Mouse (Mus musculus) forebrain, embryonic 16.5 days (tissue): ENCODE data around the gene S100a5. TPM values are rescaled to one million over a fixed set of nuclear protein-coding genes. Genes with fewer than 3 reads are reported as not detected.

ENCODE experiments used
- ATAC-seq: fragments of 200-750 bp; cut with Nextera tagmentation; 2 replicates; pipeline ENCODE4 v1.8.0; 2017; ENCODE audit warnings: mild to moderate bottlenecking, moderate library complexity
- H3K27ac ChIP-seq: fragments of 300-500 bp; sonication (generic); 2 replicates; pipeline ENCODE4 v1.5.1; 2014; ENCODE audit warnings: low read length, control low read depth
- H3K27me3 ChIP-seq: fragments of 300-500 bp; sonication (generic); replicated peaks from 2 replicates; pipeline ENCODE4 v1.6.1; 2014; ENCODE audit warnings: low read length; ENCODE audit not compliant: control insufficient read depth, insufficient read depth
- H3K36me3 ChIP-seq: fragments of 300-500 bp; sonication (generic); 2 replicates; pipeline ENCODE4 v1.6.1; 2014; ENCODE audit not compliant: control insufficient read depth, insufficient read depth
- H3K4me1 ChIP-seq: fragments of 300-500 bp; sonication (generic); replicated peaks from 2 replicates; pipeline ENCODE4 v1.6.1; 2014; ENCODE audit warnings: low read length; ENCODE audit not compliant: control insufficient read depth, insufficient read depth
- H3K4me2 ChIP-seq: fragments of 300-500 bp; sonication (generic); 2 replicates; pipeline ENCODE4 v1.6.1; 2014; ENCODE audit warnings: mild to moderate bottlenecking, low read length, control low read depth
- H3K4me3 ChIP-seq: fragments of 300-500 bp; sonication (generic); replicated peaks from 2 replicates; pipeline ENCODE4 v1.5.1; 2014; ENCODE audit warnings: mild to moderate bottlenecking, low read length, control low read depth
- H3K9ac ChIP-seq: fragments of 300-500 bp; sonication (generic); replicated peaks from 2 replicates; pipeline ENCODE4 v1.6.1; 2014; ENCODE audit warnings: low read depth, low read length, control low read depth
- H3K9me3 ChIP-seq: fragments of 300-500 bp; sonication (generic); 2 replicates; pipeline ENCODE4 v1.6.1; 2016; ENCODE audit warnings: low read length; ENCODE audit not compliant: control insufficient read depth
- WGBS: fragments of 180-500 bp; shearing (Covaris S2); extraction: QIAGEN DNeasy Blood & Tissue Kit; methylation state at CpG from one replicate; pipeline ENCODE4 v1.1.7; 2014; 5-methylcytosine and 5-hydroxymethylcytosine counted together
- polyA plus RNA-seq: library from polyadenylated mRNA; unstranded; fragments of >200 nt; fragmentation: Nextera tagmentation; extraction: Ambion mirVana; gene quantifications from 2 replicates; pipeline ENCODE4 v1.2.1, GENCODE M21; 2015

Gene S100a5
- polyA plus RNA-seq: not detected in 2 replicates

DNA sequence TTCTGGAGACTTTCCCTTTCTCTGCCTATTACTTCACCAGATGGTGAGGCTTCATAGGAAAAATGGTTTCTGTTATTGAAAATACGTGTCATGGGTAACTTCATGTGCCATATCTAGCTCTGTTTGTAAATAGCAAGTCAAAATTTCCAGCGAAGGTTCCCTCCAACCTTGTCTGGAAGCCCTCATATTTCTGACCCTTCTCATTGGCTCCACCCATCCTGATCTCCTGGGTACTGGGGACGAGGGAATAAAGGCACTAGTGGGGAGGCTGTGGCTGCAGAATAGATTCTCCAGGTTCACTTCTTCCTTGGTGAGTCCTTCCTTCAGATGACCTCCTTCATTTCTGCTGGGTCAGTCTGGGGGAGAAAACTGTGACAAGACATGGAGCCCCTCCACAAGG lies at the start of gene S100a5:
TSS of gene S100a5 (plus strand) at position 301 of the 400 bp plus-strand sequence.
- H3K36me3 ChIP-seq: no peaks in the 10 kb centered on the region
- peaks cover 18% of the 10 kb centered on the region for H3K4me1 ChIP-seq
- no peaks in the 10 kb centered on the region for H3K9me3 ChIP-seq
- no peaks in the 10 kb centered on the region for H3K27me3 ChIP-seq
- H3K9ac ChIP-seq: no peak within 1 kb of the TSS
- no peak within 1 kb of the TSS for H3K4me3 ChIP-seq
- no peak within 1 kb of the TSS for H3K4me2 ChIP-seq
- 69% methylated on average over 3 of the region's 3 CpGs for WGBS
- ATAC-seq: no peak
- no peak within 1 kb of the TSS for H3K27ac ChIP-seq

DNA sequence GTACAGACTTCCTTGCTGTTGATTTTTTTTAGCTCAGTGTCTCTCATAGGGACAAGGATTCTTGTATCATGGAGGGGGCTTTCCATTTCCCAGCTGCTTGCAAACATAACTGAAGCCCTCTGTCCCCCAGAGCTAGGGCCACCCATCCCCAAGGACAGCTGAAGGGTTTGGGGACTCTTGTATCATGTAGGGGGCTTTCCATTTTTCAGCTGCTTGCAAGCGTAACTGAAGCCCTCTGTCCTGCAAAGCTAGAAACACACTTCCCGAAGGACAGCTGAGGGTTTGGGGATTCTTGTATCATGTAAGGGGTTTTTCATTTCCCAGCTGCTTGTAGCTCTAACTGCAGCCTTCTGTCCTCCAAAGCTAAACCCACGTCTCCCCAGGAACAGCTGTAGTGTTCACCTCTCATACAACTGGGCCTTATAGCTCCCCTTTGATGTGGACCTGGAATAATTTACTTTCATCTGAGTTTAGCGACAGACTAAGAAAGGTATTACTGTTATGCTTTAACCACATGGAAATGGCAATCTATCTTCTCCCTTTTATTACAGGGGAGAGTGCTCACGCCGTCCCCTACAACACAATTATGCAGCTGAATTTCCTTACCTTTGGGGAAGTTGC lies 48.2 kb upstream of the S100a5 start, which contains the start of gene S100a3:
TSS of gene S100a3 (plus strand) at position 571 of the 621 bp plus-strand sequence.
- H3K9ac ChIP-seq: no peak within 1 kb of the TSS
- no peaks in the 10 kb centered on the region for H3K36me3 ChIP-seq
- whole genome bisulfite sequencing: 84% methylated on average over 6 of the region's 6 CpGs
- ATAC-seq: no peak
- H3K9me3 ChIP-seq: no peaks in the 10 kb centered on the region
- no peaks in the 10 kb centered on the region for H3K27me3 ChIP-seq
- H3K27ac ChIP-seq: no peak within 1 kb of the TSS
- H3K4me1 ChIP-seq: no peaks in the 10 kb centered on the region
- no peak within 1 kb of the TSS for H3K4me2 ChIP-seq
- no peak within 1 kb of the TSS for H3K4me3 ChIP-seq

DNA sequence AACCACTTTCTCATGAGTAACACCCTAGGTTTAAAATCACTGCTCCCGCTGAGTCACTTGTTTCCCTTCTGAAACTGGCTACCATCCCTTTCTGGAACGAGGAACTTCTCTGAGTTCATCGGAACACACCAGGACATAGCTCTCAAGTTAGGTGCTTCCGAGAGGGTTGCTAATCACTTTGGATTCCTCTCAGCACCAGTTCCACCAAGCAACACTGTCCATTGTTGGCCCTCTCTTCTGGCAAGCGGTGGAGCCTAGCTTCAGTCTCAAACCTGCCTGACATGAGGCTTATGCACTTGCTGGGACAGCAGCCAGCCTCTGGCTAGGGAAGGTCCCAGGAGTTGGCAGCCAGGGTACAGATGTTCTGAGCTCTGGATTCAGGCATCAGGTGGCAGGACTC lies 33.6 kb upstream of the S100a5 start:
- Histone ChIP-seq H3K27ac (no peak overlapping the region), H3K27me3 (no peaks in the 10 kb centered on the region), H3K4me3 (no peak overlapping the region), H3K9ac (no peak overlapping the region), H3K4me2 (no peak overlapping the region), H3K36me3 (no peaks in the 10 kb centered on the region), H3K4me1 (no peaks in the 10 kb centered on the region), H3K9me3 (no peaks in the 10 kb centered on the region)
- WGBS: 80% methylated on average over 5 of the region's 5 CpGs
- ATAC-seq: no peak

DNA sequence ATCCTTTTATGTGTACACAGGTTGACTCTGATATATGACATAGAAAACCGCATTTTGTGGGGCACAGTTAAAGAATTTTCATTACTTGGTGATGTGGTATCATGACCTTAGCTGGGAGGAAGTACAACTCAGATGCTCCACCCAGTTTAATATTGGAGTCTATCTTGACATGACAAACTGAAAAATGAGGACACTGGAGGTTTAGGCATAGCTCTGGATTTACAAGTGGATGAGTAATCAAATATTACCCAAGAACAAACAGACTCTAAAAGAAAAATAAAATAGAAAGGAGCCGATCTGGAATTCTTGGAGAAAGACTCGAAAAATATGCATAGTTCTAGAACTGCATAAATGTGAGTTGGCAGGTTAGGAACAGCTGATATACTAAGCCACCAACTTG lies 33.0 kb upstream of the S100a5 start:
- Histone ChIP-seq H3K27me3 (no peaks in the 10 kb centered on the region), H3K9ac (no peak overlapping the region), H3K4me3 (no peak overlapping the region), H3K4me1 (no peaks in the 10 kb centered on the region), H3K36me3 (no peaks in the 10 kb centered on the region), H3K4me2 (no peak overlapping the region), H3K9me3 (no peaks in the 10 kb centered on the region), H3K27ac (no peak overlapping the region)
- WGBS: 90% methylated on average over 3 of the region's 3 CpGs
- ATAC-seq: no peak

DNA sequence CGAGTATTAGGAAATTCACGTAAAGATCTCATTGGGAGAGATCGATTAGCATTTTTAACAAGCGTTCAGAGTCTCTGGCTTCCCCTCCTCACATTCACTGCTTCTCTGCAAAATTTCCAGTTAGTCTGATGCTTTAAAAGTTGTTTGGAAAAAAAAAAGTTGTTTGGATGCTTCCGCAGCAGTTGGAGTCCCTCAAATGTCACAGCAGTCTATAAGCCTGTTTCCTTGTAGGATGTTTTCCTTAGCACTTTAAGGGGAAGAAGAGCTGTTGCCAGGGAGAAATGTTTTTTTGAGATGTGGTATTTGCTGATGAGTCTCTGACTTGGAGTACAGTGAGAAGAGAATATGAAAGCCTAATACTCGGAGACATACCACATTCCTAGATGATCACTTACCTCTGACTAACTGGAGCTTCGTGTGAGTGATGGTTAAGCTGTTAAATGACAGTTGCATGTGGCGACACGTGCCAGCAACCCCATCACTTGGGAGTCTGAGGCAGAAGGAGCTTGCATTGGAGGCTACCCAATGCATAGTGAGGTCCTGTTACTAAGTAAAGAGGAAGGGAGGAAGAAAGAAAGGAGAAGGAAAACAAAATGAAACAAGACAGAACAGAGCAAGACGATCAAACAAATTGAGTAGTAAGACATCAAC lies 31.8 kb upstream of the S100a5 start:
- no peak overlapping the region for H3K9ac ChIP-seq
- no peak overlapping the region for H3K27ac ChIP-seq
- H3K36me3 ChIP-seq: no peaks in the 10 kb centered on the region
- H3K4me2 ChIP-seq: no peak overlapping the region
- 69% methylated on average over 10 of the region's 10 CpGs for WGBS
- H3K4me3 ChIP-seq: no peak overlapping the region
- H3K9me3 ChIP-seq: no peaks in the 10 kb centered on the region
- no peaks in the 10 kb centered on the region for H3K4me1 ChIP-seq
- no peaks in the 10 kb centered on the region for H3K27me3 ChIP-seq
- ATAC-seq: no peak

DNA sequence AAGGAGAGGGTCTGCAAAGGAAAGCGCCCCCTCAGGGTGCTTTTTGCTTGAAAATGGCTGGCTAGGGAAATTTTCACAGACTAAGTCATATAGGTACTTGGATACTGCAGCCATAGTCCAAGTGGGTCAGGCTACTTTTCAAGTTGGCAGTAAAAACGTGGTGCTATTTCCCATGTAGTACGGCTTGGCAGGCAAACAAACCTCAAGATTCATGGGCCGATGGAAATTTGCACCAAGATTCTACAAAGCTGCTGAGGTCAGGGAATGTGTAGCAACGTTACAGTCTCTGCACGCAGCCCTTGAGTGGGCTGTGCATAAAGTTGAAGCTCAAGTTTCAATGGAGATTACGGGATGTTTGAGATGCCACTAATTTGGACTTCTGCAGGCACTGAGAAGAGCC lies 28.9 kb upstream of the S100a5 start:
- no peak overlapping the region for H3K4me3 ChIP-seq
- WGBS: 80% methylated on average over 7 of the region's 7 CpGs

DNA sequence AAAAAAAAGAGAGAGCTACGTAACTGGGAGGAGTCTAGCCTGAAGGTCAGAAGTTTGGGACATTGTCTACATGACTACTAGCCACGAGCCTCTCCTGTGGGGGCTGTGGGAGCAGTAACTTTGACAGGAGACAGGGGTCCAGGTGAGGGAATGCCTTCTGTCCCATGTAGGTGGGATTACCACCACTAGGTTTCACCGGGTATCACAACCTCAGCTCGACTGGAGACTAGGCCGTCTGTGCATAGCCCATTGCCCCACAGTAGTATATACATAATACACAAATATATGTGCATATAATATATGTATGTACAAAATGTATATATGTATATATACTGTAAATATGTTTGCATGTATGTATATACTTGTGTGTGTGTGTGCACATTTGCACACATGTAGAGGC lies 27.2 kb upstream of the S100a5 start:
- 92% methylated on average over 5 of the region's 5 CpGs for WGBS
- no peaks in the 10 kb centered on the region for H3K27me3 ChIP-seq
- no peaks in the 10 kb centered on the region for H3K36me3 ChIP-seq
- H3K4me3 ChIP-seq: no peak overlapping the region
- H3K9ac ChIP-seq: no peak overlapping the region
- no peaks in the 10 kb centered on the region for H3K9me3 ChIP-seq
- H3K4me1 ChIP-seq: no peaks in the 10 kb centered on the region
- H3K4me2 ChIP-seq: no peak overlapping the region
- H3K27ac ChIP-seq: no peak overlapping the region
- no peak for ATAC-seq

More for the DNA sequence above, 28.9 kb upstream of the S100a5 start:
- H3K4me2 ChIP-seq: no peak overlapping the region
- no peak overlapping the region for H3K27ac ChIP-seq
- no peaks in the 10 kb centered on the region for H3K36me3 ChIP-seq
- ATAC-seq: no peak
- no peaks in the 10 kb centered on the region for H3K9me3 ChIP-seq
- H3K4me1 ChIP-seq: no peaks in the 10 kb centered on the region
- H3K27me3 ChIP-seq: no peaks in the 10 kb centered on the region
- no peak overlapping the region for H3K9ac ChIP-seq

DNA sequence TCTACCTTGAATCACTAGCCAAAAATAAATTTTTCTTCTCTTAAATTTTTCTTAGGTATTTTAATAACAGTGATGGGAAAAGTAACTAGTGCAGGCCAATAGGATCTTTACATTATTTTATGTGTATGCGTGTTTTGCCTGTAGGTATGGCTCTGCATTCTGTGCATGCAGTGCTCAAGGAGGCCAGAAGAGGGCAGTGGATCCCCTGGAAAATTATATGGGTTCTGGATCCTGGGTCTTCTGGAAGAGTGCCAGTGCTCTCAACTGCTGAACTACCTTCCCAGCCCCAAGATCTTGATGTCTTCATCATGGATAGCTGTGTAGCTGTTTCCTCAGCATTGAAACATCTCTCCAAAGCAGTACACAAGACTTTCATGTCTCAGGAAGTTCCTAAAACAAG lies 26.2 kb upstream of the S100a5 start:
- ATAC-seq: no peak
- no peak overlapping the region for H3K4me2 ChIP-seq
- no peaks in the 10 kb centered on the region for H3K9me3 ChIP-seq
- H3K9ac ChIP-seq: no peak overlapping the region
- whole genome bisulfite sequencing: 97% methylated on average over 1 of the region's 1 CpGs
- no peaks in the 10 kb centered on the region for H3K27me3 ChIP-seq
- no peak overlapping the region for H3K4me3 ChIP-seq
- H3K36me3 ChIP-seq: no peaks in the 10 kb centered on the region
- no peaks in the 10 kb centered on the region for H3K4me1 ChIP-seq
- H3K27ac ChIP-seq: no peak overlapping the region

DNA sequence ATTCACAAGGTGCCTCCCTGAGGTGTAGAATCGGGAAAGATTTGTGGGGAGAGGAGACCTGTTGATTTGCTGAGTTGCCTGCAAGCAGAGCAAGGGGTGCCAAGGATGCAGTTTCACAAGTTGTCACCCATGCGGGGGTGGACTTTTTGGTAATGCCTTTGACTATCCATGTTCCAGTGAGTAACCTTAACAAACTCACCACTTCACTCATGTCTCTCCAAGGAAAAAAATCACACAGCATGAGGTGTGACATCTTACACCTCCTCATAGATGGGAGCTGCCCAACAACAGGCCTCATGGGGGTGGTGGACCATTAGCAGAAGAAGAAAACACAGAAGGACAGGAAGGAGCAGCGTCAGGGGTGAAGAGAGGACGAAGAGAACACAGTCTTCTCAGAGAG lies 25.8 kb upstream of the S100a5 start:
- Histone ChIP-seq H3K9me3 (no peaks in the 10 kb centered on the region), H3K4me3 (no peak overlapping the region), H3K4me2 (no peak overlapping the region), H3K36me3 (no peaks in the 10 kb centered on the region), H3K27me3 (no peaks in the 10 kb centered on the region), H3K27ac (no peak overlapping the region), H3K4me1 (no peaks in the 10 kb centered on the region), H3K9ac (no peak overlapping the region)
- ATAC-seq: no peak
- 90% methylated on average over 4 of the region's 4 CpGs for WGBS
